Mouse (Mus musculus): ENCODE measurements around the gene Mtg1.
"Not testable (repeated sequence)": the region's sequence is repeated elsewhere in the genome, so short reads cannot be mapped to it uniquely, and the experiment has no call there.

GRCm38 (mm10) chr7:140134033-140134432 is 3.3 kb upstream of the Mtg1 start:
- not testable (repeated sequence) for TF ChIP-seq CTCF (IDR thresholded peaks at IDR 0.05; ENCODE audit: borderline replicate concordance, extremely low read depth, insufficient read depth, insufficient read length); POLR2A (IDR thresholded peaks at IDR 0.05; ENCODE audit: borderline replicate concordance, extremely low read depth, insufficient read depth, insufficient read length, poor library complexity, severe bottlenecking)
